Mouse (Mus musculus) mature B cell (primary cell): ENCODE measurements around the gene Cplx1.

Source experiments
- in situ Hi-C: fragments of 300-500 bp; cut with MboI; formaldehyde crosslinking; loops from 2 replicates; pipeline ENCODE4 v1.14.3; 2019

The Cplx1 gene

DNA sequence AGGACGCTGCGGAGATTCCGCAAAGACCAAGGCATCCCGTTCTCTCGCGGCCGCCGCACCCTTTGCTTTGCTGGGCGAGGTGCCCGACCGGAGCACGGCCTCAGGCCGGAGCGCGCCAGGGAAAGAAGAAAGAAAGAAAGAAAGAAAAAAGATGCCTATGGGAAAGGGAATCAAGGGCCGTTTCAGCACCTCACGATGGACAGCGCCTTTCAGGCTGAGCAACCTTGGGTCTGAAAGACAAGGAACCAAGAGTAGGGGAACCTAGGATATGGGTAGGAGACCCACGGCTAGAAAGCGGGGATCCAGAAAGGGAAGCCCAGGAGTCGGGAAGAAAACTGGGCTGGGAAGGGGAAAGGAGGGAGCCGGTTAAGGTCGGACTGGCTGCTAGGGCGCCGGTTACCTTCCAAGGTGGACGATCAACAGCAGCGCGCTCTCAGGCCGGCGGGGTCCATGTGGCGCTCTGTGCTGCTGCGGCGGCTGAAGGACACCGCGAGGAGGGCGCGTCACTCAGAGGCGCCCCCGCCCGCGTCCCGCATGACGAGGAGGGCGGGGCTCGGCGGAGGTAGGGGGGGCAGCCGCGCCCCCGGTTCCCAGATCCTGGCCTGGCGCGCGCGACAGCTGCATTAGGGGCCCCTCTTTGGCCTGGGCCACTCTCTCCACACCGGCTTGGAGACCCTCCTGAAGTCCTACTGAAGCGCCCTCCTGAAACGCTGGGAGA, at the start of gene Cplx1:
Gene Cplx1 (minus strand): TSS at position 536 of the 718 bp plus-strand sequence.
- in situ Hi-C loops = no loop called here

DNA sequence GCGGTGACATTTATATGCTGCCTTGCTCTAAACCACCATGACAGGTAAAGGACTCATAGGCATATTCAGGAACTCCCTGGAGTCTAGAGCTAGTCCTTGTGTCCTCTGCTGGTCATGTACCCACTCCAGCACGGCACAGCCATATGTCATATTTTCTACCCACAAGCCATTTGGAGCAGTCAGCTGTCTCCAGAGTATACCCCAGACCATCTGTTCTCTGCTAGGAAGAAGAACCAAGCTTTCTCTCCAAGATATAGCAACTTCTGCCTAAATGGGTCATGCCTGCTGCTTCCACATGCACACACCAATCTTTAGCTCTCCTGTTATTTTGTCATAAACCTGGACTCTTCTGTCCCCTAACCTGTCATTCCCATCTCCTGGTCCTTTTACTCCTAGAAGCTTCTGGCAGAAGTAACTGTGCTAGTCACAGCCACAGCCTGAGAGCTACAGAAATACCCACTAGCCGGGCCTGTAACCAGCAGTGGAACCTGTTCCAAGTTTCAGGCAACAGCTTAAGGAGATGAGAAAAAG, 31.6 kb upstream of the Cplx1 start:
- in situ Hi-C loops = no loop called here

DNA sequence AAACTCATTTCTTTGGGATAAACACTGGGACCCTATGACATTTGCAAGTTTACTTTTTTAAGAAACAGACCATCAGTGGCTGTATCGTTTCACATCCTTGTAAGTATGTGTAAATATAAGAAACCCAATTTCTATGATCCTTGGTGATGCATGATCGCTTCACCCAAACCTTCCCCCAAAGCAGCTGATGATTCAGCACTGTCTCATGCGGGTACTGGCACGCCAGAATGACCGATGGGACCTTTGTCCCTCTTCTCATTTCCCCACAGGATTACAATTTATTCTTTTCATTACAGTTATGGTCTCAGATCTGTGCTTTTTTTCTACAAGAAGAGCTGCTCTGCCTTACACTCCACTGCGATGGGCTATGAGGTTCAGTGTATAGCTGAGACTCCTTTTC, 23.2 kb upstream of the Cplx1 start:
- in situ Hi-C loops = no loop called here

DNA sequence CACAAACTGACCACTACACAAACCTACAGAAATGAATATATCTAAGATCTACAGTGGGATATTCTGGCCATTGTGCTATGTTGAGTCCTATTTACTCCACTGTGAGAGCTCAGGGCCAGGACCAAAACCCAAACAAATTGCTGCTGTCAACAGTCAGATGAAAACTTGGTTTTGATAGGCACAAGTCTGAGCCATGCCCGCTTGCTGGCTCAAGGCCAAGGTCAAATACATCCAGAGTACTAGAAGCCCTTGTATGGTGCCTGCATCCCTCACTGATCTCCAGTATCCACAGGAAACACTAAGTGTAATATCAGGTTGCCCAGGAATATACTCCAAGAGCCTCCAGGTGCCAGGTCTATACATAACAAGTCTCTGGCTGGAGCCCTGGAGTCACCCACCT, 21.2 kb upstream of the Cplx1 start:
- in situ Hi-C loops = no loop called here

DNA sequence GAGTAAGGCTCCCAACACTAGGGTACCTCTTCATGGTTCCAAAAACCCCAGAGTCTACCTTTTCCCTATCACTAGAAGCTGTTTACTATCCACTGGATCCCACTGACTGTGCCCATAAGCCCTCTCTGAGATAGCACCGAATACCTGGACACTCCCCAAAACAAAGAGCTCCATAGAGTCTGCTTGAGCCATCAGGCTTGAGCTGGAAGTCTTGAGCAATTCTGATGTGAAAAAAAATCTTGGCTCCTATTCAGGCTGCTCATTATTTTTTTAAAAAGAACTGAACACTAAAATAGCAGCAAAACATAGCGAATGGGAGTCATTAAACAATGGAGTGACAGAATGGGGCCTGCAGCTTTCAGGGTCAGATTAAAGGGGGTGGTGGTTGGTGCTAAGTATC, 17.3 kb upstream of the Cplx1 start:
- in situ Hi-C loops = no loop called here

DNA sequence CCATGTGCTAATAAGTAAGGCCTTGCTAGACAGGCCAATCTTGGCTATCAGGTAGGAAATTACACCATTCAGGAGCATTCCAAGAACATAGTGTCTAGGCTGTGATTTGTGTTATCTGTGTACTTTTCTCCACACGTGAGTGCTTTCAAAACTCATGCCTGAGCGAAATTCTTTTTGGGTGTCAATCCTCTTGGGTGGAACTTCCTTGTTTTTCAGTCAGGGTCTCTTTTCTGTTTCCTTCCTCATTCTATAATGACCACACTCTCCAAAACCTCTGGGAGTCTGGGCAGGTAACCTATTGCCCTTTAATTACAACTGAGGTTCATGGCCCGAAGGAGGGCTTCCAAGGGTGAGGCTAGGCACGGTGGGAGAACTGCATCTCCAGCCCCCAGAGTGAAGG, 16.7 kb upstream of the Cplx1 start:
- in situ Hi-C loops = no loop called here

DNA sequence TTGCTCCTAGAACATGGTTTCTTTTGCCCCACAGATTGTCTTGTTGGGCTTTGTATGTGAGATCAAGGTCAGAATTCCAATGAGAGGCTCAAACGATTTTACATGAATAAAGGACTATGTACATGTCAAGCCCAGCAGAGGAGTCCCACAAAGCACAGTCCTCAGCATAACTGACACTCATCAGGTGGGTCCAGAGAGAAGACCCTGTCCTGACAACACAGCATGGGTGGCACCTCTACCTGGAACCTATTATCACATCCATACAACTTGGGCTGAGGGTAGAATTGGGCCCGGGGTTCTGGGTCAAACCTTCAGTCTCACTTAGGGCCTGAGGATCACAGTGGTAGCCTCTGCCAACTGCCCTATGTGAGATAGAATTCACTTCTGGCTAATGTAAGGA, 15.6 kb upstream of the Cplx1 start:
- in situ Hi-C loops = no loop called here

DNA sequence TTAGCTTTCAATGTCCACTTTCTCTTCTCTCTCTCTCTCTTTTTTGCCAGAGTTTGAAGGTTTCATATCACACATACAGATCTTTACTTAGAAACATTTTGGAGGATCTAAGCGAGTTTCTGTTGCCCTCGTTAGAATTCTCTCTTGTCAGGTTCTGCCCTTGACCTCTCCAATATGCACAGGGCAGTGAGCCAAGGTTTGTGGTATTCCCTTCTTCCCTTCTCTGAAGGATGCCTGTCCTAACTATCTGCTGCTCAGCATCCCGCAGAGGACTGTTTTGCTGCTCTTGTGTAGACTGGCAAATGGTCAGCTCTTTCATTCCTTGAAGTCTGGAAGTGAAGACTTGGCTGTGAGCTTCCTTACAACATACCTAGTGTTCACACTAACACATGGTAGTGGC, 14.5 kb upstream of the Cplx1 start:
- in situ Hi-C loops = no loop called here

DNA sequence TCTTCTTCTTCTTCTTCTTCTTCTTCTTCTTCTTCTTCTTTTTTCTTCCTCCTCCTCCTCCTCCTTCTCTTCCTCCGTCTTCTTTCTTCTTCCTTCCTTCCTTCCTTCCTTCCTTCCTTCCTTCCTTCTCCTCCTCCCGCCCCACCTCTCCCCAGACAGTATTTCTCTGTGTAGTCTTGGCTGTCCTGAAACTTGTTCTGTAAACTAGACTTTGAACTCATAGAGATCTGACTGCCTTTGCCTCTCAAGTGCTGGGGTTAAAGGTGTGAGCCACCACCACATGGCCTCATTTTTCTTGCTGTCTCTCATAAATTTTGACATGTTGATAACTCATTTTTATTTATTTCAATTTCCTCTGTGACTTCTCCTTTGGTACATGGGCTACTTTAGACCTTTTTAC, 12.7 kb upstream of the Cplx1 start:
- in situ Hi-C loops = no loop called here

DNA sequence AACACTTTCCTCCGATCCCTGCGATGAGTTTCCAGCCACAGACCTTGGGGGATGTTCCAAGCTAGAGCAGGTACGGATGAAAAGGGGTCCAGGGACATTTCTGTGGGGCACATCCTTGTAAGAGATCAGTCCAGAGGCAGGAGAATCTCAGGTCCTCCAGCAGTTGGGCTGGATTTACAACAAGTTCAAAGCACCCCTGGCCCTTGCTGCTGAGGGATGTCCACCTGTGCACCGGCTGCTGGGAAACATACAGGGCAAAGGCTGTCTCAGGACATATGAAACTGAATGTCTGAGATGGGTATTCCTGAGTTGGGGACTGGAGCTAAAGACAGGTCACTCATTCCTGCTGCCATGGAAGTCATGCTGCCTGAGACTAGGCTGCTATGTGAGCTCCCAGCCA, 7.2 kb upstream of the Cplx1 start:
- in situ Hi-C loops = no loop called here

DNA sequence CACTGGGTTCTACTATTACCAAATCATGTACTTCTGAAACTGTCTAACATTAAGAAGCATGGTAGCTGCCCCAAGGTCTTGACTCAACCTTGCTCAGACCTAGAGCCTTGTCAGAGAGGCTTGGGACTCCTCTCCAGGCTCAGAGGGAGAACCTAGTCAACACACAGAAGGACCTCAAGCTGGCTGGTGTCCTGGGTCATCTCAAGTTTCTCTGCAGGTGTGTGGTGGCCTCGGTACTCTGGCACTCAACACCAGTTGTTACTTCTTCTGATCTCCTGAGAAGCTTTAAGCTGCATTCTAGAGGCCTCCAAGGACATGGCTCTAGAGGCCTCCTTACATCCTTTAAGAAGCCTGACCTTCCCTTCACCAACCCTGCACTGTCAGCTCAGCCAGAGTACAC, 4.2 kb upstream of the Cplx1 start:
- in situ Hi-C loops = no loop called here

DNA sequence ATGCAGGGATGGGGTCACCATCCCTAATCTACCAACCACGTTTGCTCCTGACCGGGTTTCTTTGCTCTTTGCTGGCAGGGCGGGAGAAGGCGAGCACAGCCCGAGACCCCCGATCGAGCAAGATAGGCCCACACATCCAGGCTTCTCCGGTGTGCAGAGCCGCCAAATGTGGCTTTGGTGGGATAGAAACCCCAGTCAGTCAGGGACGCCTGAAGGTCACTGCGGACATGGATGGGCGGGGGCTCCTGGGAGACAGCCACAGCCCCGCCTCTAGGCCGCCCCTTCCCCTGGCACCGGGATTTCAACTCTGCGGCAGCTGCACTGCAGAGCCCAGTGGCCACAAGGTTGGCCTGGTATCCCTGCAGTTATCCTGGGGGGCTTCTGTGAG, 377 bp upstream of the Cplx1 start:
- in situ Hi-C loops = no loop called here

DNA sequence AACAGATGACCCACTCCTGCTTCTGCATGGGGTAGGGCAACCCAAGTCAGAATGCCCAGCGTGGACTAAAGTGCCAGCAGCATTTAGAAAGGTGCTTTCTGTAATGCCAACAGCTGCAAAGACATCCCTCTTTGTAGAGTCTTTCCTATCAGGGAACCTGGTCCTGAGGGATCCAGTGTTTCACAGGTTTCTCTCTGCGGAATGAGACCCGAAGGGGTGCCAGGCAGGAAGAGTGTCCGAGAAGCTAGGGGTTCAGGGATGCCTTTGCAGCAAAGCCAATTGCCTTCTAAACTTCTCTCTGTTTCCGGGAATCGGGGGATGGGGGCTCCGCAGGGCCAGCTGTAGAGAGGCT, 711 bp downstream of the Cplx1 start:
- in situ Hi-C loops = no loop called here

DNA sequence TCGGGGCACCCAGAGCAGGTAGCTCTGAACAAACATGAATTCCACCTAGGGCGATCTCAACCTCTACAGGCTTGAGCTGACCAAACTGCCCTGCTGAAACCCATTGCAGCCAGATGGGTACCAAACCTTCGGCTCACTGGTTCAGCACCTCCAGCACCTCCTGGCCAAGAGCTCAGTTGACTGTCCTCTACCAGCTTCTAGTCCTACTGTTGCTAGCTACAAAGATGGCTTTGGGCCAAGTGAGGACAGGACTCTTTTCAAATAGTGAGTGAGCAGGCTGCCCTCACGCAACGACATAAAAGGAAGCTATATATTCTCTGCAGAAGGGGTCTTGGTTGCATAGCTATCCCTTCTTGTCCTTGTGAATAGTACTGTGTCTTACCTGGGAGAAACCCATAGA, 2.2 kb downstream of the Cplx1 start:
- in situ Hi-C loops = no loop called here

DNA sequence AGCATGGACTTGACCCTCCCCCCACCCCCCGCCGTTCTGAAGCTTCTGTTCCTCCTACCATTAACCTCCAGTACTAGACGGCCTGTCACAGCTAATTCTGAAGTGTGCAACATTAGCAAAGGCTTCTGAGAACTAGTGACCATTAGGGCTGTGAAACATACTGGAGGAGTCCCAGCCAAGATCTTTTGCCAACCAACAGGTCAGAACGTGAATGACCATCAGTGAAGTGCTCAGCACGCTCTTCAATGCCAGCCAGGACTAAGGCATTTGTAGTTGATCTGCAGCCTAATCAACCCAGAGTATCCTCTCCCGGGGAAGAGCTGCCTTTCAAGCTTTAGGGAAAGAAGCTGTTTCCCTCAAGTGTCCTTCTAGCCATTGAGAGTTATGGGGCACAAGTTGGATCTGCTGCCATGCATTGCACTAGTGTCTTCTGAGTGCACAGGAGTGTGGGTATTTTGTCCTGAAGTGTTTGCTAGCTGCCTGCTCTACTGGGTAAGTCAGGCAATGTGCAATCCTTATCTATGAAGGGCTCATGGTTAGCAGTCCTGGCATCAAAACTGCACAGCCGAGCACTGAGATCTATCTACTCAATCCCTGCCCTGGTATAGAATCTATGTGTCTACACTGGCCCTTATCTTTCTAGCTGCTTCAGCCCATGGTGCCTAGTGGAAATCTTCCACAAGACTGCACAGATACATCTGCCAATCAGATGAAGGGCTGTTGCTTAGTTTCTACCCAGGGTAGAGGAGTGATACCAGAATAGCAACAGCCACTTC, 6.1 kb downstream of the Cplx1 start:
- in situ Hi-C loops = no loop called here

DNA sequence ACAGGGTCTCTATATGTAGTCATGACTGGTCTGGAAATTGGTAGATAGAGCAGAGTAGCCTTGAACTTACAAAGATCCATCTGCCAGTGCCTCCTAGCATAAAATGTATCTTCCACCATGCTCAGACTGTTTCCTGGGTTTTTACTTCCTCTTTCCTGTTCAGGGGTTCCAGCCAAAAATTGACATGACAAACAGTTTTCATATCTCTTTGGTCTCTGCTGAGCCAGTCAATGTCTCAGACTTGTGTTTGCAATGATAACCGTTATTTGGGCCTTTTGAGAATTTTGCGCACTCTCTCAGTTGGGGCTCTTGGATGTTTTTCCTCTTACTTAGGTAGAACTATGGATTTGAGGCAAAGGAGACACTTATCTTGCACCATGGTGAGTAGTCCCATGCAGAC, 15.6 kb downstream of the Cplx1 start:
- in situ Hi-C loops = no loop called here

DNA sequence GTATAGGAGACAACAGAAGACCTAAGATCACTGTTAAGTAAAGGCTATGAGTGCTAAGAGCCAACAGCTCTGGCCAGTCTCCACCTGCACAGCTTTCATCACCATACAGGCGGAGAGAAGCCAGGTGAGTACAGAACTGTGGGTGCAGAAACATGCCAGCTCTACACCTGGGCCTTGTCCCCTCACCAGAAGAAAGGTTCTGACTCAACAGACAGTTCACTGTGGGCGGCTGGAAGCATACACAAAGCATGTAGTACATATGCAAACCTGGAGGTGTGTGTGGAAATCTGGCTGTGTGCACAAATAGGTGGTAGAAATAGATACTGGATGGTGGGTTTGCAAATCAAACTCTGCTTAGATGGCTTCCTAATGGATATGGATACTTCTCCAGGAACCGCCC, 27.2 kb downstream of the Cplx1 start:
- in situ Hi-C loops = no loop called here

DNA sequence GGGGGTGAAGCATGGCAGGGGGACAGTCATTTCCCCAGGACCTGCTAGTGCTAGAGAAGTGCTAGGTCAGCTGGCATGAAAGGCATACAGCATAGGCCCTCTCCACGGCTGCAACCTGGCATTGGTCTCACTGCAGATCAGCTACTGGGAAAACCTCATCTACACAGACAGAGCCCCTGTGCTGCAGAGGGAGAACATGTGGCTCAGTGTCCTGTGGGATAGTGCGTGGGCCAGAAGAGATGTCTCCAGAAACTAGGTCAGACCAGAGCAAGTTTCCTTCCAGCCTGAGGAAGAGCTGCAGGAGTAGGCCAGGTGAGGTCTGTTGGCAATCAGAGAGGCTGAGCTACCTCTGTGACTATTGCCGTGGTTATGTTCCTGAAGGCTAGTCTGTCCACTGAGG, 27.9 kb downstream of the Cplx1 start:
- in situ Hi-C loops = no loop called here

DNA sequence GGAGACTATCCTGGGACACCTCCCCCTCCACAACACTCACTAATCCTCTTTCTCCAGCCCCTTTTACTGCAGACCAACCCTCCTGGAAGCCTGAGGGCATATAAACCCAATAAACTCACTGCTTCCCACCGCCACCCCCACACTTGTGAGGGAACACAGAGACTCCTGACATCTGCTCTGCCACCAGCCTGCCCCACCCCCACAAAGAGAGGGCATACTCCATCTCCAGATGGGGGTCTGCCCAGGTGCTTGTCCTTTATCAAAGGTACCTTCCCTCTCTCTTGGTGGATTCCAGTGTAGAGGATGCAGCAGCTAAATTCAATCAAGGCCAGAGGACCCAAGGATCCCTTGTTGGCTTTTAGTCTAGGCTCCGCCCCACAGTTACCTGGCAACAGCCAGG, 28.8 kb downstream of the Cplx1 start:
- in situ Hi-C loops = no loop called here

DNA sequence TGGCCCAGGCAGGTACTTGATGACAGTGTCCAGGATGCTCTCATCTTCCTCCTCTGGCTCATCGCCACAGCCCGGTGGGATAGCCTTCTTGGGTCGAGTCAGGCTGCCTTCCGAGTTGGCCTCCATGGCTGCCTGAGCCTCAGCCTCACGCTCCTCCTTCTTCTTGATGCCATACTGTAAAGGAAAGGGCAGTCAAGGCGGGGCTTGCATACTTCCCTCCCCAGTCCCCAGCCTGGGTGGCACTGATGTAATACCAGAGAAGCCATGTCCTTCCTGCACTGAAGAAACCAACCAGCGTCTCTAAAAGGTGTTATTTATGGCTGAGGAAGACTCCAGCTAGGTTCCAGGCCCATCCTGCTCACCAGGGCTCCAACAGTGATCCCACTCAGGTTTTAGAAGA, 29.7 kb downstream of the Cplx1 start:
- in situ Hi-C loops = no loop called here

DNA sequence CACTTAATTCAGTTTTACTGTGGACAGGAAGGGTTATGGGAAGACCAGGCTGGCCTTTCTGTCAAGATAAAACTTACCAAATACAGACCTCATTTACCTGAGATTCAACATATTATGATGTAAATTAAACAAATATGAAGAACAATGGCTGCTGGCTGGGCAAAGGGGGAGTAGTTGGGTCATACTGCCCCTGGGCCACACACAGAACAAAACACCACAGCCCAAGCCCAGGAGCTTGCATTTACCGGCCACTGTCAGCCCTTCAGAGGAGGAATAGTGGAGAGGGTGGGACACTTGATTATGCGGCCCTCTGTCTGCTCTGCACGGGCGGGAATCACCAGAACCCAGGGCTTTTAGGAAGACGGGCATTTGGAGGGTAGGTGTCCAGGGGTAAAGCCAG, 30.9 kb downstream of the Cplx1 start:
- in situ Hi-C loops = no loop called here

DNA sequence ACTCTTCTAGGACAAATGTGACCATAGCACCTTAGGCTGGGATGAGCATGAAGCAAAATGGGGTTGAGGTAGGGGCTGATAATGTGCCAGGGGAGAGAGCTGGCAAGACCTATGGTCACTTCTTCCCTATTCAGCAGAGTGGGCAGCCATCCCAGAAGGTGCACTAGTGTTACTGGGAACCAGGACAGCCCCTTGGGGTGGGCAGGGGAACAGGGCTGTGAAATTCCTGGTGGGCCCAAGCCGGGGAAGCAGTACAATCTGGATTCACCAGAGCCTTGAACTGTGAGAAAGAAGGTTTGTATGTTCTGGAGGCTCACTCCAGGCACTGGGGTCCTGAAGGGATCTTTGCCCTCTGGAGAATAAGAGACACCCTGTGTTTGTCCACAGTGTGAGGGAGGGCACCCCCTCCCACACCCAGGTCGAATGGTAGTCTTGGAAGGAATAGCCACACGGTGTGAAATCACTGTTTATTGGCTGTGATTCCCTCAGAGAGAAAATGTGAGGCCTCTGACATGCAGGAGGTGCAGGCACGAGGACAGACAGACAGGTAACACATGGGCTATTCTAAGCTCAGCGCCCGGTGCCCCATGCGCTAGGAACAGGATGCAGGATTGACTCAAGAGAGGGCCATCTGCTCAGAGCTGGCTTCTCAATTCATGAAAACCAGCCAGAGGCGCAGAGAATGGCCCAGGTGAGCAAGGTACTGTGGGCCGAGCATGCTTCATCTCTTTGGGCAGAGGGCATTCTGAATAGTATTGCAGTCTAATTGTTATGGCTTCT, 31.5 kb downstream of the Cplx1 start:
- in situ Hi-C loops = no loop called here

DNA sequence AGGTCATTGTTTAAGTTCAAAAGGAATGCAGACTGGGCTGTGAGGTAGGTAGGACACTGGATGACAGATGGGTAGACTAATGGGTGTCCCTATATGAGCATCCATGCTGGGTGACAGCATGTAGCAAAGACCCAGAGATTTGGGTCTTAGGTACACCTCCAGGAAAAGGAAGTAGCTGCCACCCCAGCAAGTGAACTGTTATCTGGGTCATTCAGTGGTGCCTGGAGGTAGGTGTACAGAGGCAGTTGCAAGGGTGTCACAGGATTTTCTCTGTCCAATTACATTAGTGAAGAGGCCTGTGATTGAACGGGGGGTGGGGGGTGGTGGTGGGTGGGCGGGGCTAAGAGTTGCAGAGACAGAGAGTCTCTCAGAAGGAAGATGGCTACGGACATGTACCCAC, 33.2 kb downstream of the Cplx1 start:
- in situ Hi-C loops = no loop called here
